In the genomic region with DNA sequence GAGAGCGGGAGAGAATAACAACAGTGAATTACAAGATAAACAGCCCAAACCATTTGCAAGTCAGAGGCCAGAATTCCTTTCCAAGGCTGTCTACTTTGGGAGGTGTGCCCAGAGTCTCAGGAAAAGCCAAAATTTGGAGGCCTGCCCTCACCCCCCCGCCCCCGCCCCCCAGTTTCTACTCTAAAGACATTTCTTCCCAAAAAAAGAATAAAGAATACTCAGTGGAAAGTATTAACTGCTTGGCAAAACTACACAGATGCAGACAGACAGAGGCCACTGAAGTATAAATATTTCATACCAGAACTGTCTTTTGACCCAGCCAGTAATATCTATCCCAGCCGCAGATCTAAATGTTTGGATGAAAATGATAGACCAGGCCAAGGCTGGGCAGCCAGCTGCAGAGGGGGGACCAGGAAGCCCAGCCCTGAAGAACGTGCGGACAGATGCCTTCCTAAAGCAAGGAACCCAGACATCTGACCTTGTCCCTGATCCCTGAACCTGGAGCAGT, we compare ENCODE assay signal across 14 mouse cellular contexts. TPM values are rescaled to one million over a fixed set of nuclear protein-coding genes. Genes with fewer than 3 reads are reported as not detected.
DNase-seq lines count a peak whose midpoint lies in the region; ATAC-seq lines count a peak whose summit lies in the region.
"Had no signal": no experiment of that assay in that cellular context is flagged by ENCODE, and none has a peak within 500 bp of the region (broad histone marks: within the 10 kb centered on the region; RNA-seq: fewer than 3 reads in every experiment).

No protein-coding gene starts in this region.

- no peaks in the 10 kb centered on the region for H3K36me3 ChIP-seq in kidney, embryonic 14.5 days (ENCODE audit: control insufficient read depth, insufficient read depth, low read length)
- H3K36me3 ChIP-seq in heart, embryonic 15.5 days: no peaks in the 10 kb centered on the region
- H3K36me3 ChIP-seq in hindbrain, embryonic 13.5 days: no peaks in the 10 kb centered on the region
- H3K36me3 ChIP-seq: hindbrain, embryonic 15.5 days had no signal

- H3K27me3 ChIP-seq in kidney, embryonic 14.5 days (ENCODE audit: control insufficient read depth, insufficient read depth, low read length): no peaks in the 10 kb centered on the region
- H3K27me3 ChIP-seq in heart, embryonic 15.5 days: no peaks in the 10 kb centered on the region
- no peaks in the 10 kb centered on the region for H3K27me3 ChIP-seq in hindbrain, embryonic 13.5 days
- H3K27me3 ChIP-seq: hindbrain, embryonic 15.5 days had no signal

- no peak for ATAC-seq in kidney, embryonic 14.5 days (ENCODE audit: low FRiP score, low TSS enrichment)
- ATAC-seq in heart, embryonic 15.5 days (replicated peaks; ENCODE audit: insufficient number of reproducible peaks, insufficient read depth, low FRiP score, low read depth): no peak
- ATAC-seq in hindbrain, embryonic 13.5 days (ENCODE audit: low FRiP score): no peak

- no peaks in the 10 kb centered on the region for H3K4me1 ChIP-seq in kidney, embryonic 14.5 days (ENCODE audit: control insufficient read depth, insufficient read depth, low read length)
- peaks cover 2% of the 10 kb centered on the region; the same call in 1 of the 2 replicates for H3K4me1 ChIP-seq in heart, embryonic 15.5 days (replicated peaks)
- 0 out of 2 replicates have a peak, but pooled peaks cover 3% of the 10 kb centered on the region for H3K4me1 ChIP-seq in hindbrain, embryonic 13.5 days (replicated peaks)
- H3K4me1 ChIP-seq: hindbrain, embryonic 15.5 days had no signal

- DNase-seq in adrenal gland, adult 2 months: peak; percentile 56
- DNase-seq in adrenal gland, postnatal 4 days (ENCODE audit: low spot score in 2 of 2): no peak
- no peak for DNase-seq in kidney, adult 11 months
- peak; percentile 62 for DNase-seq in lung, postnatal 36 days
- DNase-seq in testis, postnatal 10 days (ENCODE audit: low spot score): no peak
- DNase-seq: cerebellum, postnatal 25 days; layer of hippocampus, adult 9-11 months; left cerebral cortex, postnatal 4 days; retina, postnatal 1 day had no signal

- no peak overlapping the region for H3K4me2 ChIP-seq in kidney, embryonic 14.5 days (replicated peaks; ENCODE audit: low read depth, low read length)
- no peak overlapping the region for H3K4me2 ChIP-seq in heart, embryonic 15.5 days
- H3K4me2 ChIP-seq in hindbrain, embryonic 13.5 days: no peak overlapping the region
- H3K4me2 ChIP-seq: hindbrain, embryonic 15.5 days had no signal

- WGBS in kidney, embryonic 14.5 days: 67% methylated on average over 6 of the region's 6 CpGs
- WGBS in heart, embryonic 15.5 days: 48% methylated on average over 6 of the region's 6 CpGs
- WGBS in hindbrain, embryonic 13.5 days: 74% methylated on average over 6 of the region's 6 CpGs

- H3K27ac ChIP-seq in kidney, embryonic 14.5 days (ENCODE audit: low read depth, low read length): 0 out of 2 replicates have a peak overlapping the region, but pooled peaks have one; percentile 14
- H3K27ac ChIP-seq in heart, embryonic 15.5 days: peak overlapping the region; percentile 57
- H3K27ac ChIP-seq in hindbrain, embryonic 13.5 days: no peak overlapping the region
- H3K27ac ChIP-seq: hindbrain, embryonic 15.5 days had no signal

- H3K9ac ChIP-seq in kidney, embryonic 14.5 days (ENCODE audit: low read depth, low read length): no peak overlapping the region
- H3K9ac ChIP-seq in heart, embryonic 15.5 days: no peak overlapping the region
- no peak overlapping the region for H3K9ac ChIP-seq in hindbrain, embryonic 13.5 days
- H3K9ac ChIP-seq: hindbrain, embryonic 15.5 days had no signal

- H3K4me3 ChIP-seq in kidney, embryonic 14.5 days (ENCODE audit: low read length): no peak overlapping the region
- no peak overlapping the region for H3K4me3 ChIP-seq in heart, embryonic 15.5 days
- no peak overlapping the region for H3K4me3 ChIP-seq in hindbrain, embryonic 13.5 days
- H3K4me3 ChIP-seq: hindbrain, embryonic 15.5 days; myocyte had no signal

- peaks cover 14% of the 10 kb centered on the region for H3K9me3 ChIP-seq in kidney, embryonic 14.5 days (ENCODE audit: control insufficient read depth, low read length)
- H3K9me3 ChIP-seq in heart, embryonic 15.5 days (replicated peaks): no peaks in the 10 kb centered on the region; the same call in 1 of the 2 replicates
- H3K9me3 ChIP-seq in hindbrain, embryonic 13.5 days: peaks cover 14% of the 10 kb centered on the region
- H3K9me3 ChIP-seq: hindbrain, embryonic 15.5 days had no signal

RNA-seq across cellular contexts. Expression of a gene that starts 40.8 kb away (rescaled TPM):
- 10 to 100 TPM; 89.4 to 92.0 TPM for total RNA-seq in adrenal gland, adult 2 months (2021)
- polyA plus RNA-seq in adrenal gland, adult 2 months (2012; rRNA removed): 111 and 120 TPM in 2 replicates
- total RNA-seq in adrenal gland, postnatal 4 days (2021): 100 to 1,000 TPM; 115 to 119 TPM
- polyA plus RNA-seq in kidney, embryonic 14.5 days (2014; fragmentation: Nextera tagmentation; extraction: Ambion mirVana): 11.6 and 14.6 TPM in 2 replicates
- 10.3 and 10.4 TPM in 2 replicates for polyA plus RNA-seq in heart, embryonic 15.5 days (2015; fragmentation: Nextera tagmentation; extraction: Ambion mirVana)
- 9.0 TPM in 2 replicates for polyA plus RNA-seq in hindbrain, embryonic 13.5 days (2015; fragmentation: Nextera tagmentation; extraction: Ambion mirVana)

Comparison
In these comparisons a context has a peak if more than half of its experiments do, and no peak if none do; other contexts are left out.
1. DNase-seq: peak in adrenal gland, adult 2 months (single experiment) and lung, postnatal 36 days (single experiment); none in adrenal gland, postnatal 4 days (0 of 2), kidney, adult 11 months (single experiment) and testis, postnatal 10 days (single experiment).